Mouse (Mus musculus) kidney, embryonic 15.5 days (tissue): ENCODE measurements around the gene Zfp523. TPM values are rescaled to one million over a fixed set of nuclear protein-coding genes. Genes with fewer than 3 reads are reported as not detected.

Experiments used
- ATAC-seq: fragments of 200-750 bp; cut with Nextera tagmentation; replicated peaks from 2 replicates; pipeline ENCODE4 v1.8.0; 2017; ENCODE audit warnings: moderate TSS enrichment; ENCODE audit not compliant: low FRiP score
- H3K27ac ChIP-seq: fragments of 300-500 bp; sonication (generic); 2 replicates; pipeline ENCODE4 v1.5.1; 2015; ENCODE audit warnings: mild to moderate bottlenecking, inconsistent platforms
- H3K27me3 ChIP-seq: fragments of 300-500 bp; sonication (generic); 2 replicates; pipeline ENCODE4 v1.6.1; 2015; ENCODE audit warnings: inconsistent platforms
- H3K36me3 ChIP-seq: fragments of 300-500 bp; sonication (generic); 2 replicates; pipeline ENCODE4 v1.6.1; 2015; ENCODE audit warnings: inconsistent platforms
- H3K4me1 ChIP-seq: fragments of 300-500 bp; sonication (generic); 2 replicates; pipeline ENCODE4 v1.6.1; 2015; ENCODE audit warnings: inconsistent platforms
- H3K4me2 ChIP-seq: fragments of 300-500 bp; sonication (generic); 2 replicates; pipeline ENCODE4 v1.6.1; 2015; ENCODE audit warnings: moderate library complexity, mild to moderate bottlenecking, inconsistent platforms
- H3K4me3 ChIP-seq: fragments of 300-500 bp; sonication (generic); replicated peaks from 2 replicates; pipeline ENCODE4 v1.5.1; 2015; ENCODE audit warnings: mild to moderate bottlenecking, inconsistent platforms
- H3K9ac ChIP-seq: fragments of 300-500 bp; sonication (generic); 2 replicates; pipeline ENCODE4 v1.6.1; 2015; ENCODE audit warnings: mild to moderate bottlenecking, inconsistent platforms
- H3K9me3 ChIP-seq: fragments of 300-500 bp; sonication (generic); replicated peaks from 2 replicates; pipeline ENCODE4 v1.6.1; 2016; ENCODE audit warnings: inconsistent platforms
- WGBS: fragments of 180-500 bp; shearing (Covaris S2); methylation state at CpG from one replicate; pipeline ENCODE4 v1.1.7; 2015; ENCODE audit warnings: mixed read lengths; 5-methylcytosine and 5-hydroxymethylcytosine counted together
- polyA plus RNA-seq: library from polyadenylated mRNA; unstranded; fragments of >200 nt; fragmentation: Nextera tagmentation; extraction: Ambion mirVana; gene quantifications from 2 replicates; pipeline ENCODE4 v1.2.1, GENCODE M21; 2015

Gene Zfp523
- polyA plus RNA-seq, 1 experiment from 2014 or later: 40.1 TPM

- H3K4me1 ChIP-seq: peaks cover 8% of the 10 kb centered on the region; the same call in 1 of the 2 replicates
- no peak overlapping the region for H3K9ac ChIP-seq
- H3K4me3 ChIP-seq: no peak overlapping the region
- no peaks in the 10 kb centered on the region for H3K9me3 ChIP-seq
- H3K27ac ChIP-seq: 0 out of 2 replicates have a peak overlapping the region, but pooled peaks have one; percentile 24
- WGBS: 57% methylated on average over 18 of the region's 18 CpGs
- no peaks in the 10 kb centered on the region for H3K27me3 ChIP-seq
- no peak; the same call in 1 of the 2 replicates for ATAC-seq
- H3K4me2 ChIP-seq: no peak overlapping the region
- H3K36me3 ChIP-seq: peaks cover 94% of the 10 kb centered on the region
Measured at GRCm38 (mm10) chr17:28197646-28198045, 20.7 kb downstream of the Zfp523 start.

DNA sequence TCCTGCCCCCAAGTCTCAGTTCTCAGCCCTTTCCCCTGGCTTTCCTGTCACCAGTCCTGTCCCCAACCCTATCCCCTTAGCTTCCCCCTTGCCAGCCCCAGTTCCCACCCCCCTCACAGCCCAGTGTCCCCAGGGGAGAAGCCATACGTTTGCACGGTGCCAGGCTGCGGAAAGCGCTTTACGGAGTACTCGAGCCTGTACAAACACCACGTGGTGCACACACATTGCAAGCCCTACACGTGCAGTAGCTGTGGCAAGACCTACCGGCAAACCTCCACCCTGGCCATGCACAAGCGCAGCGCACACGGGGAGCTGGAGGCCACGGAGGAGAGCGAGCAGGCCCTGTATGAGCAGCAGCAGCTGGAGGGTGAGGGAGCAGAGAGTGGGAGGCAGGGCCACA is 25.1 kb downstream of the Zfp523 start:
- Histone ChIP-seq H3K9me3 (no peaks in the 10 kb centered on the region), H3K36me3 (peaks cover 82% of the 10 kb centered on the region), H3K27me3 (no peaks in the 10 kb centered on the region), H3K4me2 (no peak overlapping the region), H3K4me1 (peaks cover 14% of the 10 kb centered on the region), H3K9ac (no peak overlapping the region), H3K4me3 (no peak overlapping the region), H3K27ac (no peak overlapping the region)
- 81% methylated on average over 14 of the region's 14 CpGs for WGBS
- ATAC-seq: no peak

GRCm38 (mm10) chr17:28204052-28204720 is 27.3 kb downstream of the Zfp523 start:
- Histone ChIP-seq H3K9ac (no peak overlapping the region), H3K27ac (no peak overlapping the region), H3K4me1 (peaks cover 26% of the 10 kb centered on the region), H3K9me3 (no peaks in the 10 kb centered on the region), H3K36me3 (peaks cover 61% of the 10 kb centered on the region), H3K4me2 (no peak overlapping the region), H3K4me3 (no peak overlapping the region), H3K27me3 (no peaks in the 10 kb centered on the region)
- no peak for ATAC-seq
- 41% methylated on average over 14 of the region's 14 CpGs for WGBS

DNA sequence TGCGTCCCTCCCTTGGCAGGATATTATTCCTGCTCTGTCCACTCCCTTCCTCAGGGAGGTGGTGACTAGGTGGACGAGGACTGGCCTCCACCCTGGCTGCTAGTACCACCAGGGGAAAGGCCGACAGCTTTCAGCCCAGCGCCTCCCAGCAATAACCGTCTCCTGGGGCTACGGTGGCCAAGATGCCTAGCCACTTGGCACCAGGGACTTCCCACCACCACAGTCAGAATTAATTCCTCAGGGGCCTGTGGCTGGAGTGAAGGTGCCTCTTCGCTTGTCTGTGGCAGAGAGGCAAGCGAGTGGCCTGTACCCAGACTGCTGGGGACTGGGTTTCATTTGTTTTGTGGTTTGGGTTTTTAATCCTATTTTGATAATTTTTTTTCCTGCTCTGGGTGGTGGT is 28.5 kb downstream of the Zfp523 start:
- no peak overlapping the region for H3K4me3 ChIP-seq
- H3K27ac ChIP-seq: no peak overlapping the region
- no peaks in the 10 kb centered on the region for H3K9me3 ChIP-seq
- no peak overlapping the region for H3K4me2 ChIP-seq
- H3K36me3 ChIP-seq: peaks cover 50% of the 10 kb centered on the region
- peaks cover 32% of the 10 kb centered on the region for H3K4me1 ChIP-seq
- H3K27me3 ChIP-seq: no peaks in the 10 kb centered on the region
- no peak for ATAC-seq
- 84% methylated on average over 8 of the region's 8 CpGs for WGBS
- H3K9ac ChIP-seq: no peak overlapping the region

DNA sequence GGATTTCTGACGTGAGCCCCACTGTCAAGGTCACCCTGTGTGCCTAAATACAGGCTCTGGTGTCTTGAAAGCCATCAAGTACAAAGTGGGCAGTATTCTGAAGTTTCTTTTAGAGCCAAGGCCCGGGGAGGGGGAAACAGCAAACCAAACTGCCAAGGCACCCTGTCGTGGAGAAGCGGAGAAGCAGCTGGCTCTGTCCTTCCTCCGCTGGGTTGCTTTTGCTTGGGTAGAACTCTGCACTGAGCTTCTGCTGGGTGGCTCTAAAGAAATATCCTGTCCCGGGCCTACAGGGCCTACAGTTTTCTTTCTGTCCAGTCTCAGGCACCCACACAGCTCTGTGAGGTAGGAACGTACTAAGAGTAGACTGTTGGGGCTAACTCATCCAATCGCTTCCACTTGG is 30.2 kb downstream of the Zfp523 start:
- 68% methylated on average over 8 of the region's 8 CpGs for WGBS
- Histone ChIP-seq H3K4me1 (peaks cover 32% of the 10 kb centered on the region), H3K9me3 (no peaks in the 10 kb centered on the region), H3K27me3 (no peaks in the 10 kb centered on the region), H3K36me3 (peaks cover 33% of the 10 kb centered on the region), H3K27ac (peak overlapping the region; percentile 81), H3K9ac (0 out of 2 replicates have a peak overlapping the region, but pooled peaks have one; percentile 8), H3K4me2 (no peak overlapping the region), H3K4me3 (no peak overlapping the region)
- no peak; the same call in 1 of the 2 replicates for ATAC-seq

DNA sequence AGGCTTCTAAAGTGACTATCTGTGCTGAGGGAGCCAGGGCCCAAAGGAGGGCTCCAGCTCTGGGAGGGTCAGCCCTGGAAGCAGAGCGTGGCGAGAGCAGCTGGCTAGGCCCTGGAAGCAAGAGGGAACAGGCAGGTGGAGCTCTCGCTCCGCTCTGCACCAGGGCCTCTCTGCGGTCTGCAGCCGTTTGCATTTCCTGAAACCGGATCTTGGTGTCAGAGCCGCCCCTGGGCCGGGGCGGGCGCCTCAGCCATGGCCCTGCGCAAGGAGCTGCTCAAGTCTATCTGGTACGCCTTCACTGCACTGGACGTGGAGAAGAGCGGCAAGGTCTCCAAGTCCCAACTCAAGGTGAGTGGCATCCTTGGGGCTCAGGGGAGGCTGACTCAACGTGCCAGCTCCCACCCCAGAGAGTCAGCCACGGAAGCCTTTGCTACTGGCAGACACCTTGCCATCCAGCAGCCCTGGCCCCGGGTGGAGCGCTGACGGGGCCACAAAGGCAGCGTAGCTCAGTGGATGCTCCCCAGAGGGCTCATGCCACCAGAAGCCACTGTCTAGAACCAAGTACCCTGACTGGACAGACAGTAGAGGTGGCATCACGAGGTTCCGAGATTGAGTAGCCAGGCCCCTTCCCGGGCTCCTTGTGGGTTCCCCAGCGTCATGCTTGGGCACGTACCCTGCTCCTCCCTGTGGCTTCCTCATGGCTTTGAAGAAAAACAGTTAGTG is 30.8 kb downstream of the Zfp523 start, which contains the start of gene Def6:
Gene Def6 (plus strand): TSS at position 188 of the 723 bp plus-strand sequence.
- H3K4me2 ChIP-seq: peak within 1 kb of the TSS; percentile 61
- peak; percentile 91 for ATAC-seq
- peak within 1 kb of the TSS; percentile 81 for H3K27ac ChIP-seq
- H3K9ac ChIP-seq: peak within 1 kb of the TSS; percentile 40
- H3K27me3 ChIP-seq: no peaks in the 10 kb centered on the region
- peak within 1 kb of the TSS; percentile 30 for H3K4me3 ChIP-seq
- 15% methylated on average over 26 of the region's 26 CpGs for WGBS
- H3K4me1 ChIP-seq: peaks cover 32% of the 10 kb centered on the region
- H3K9me3 ChIP-seq: no peaks in the 10 kb centered on the region
- peaks cover 26% of the 10 kb centered on the region for H3K36me3 ChIP-seq

GRCm38 (mm10) chr17:28208314-28208612 is 31.3 kb downstream of the Zfp523 start:
- Histone ChIP-seq H3K4me2 (peak overlapping the region; percentile 61), H3K9ac (0 out of 2 replicates have a peak overlapping the region, but pooled peaks have one; percentile 40), H3K27me3 (no peaks in the 10 kb centered on the region), H3K9me3 (no peaks in the 10 kb centered on the region), H3K4me1 (peaks cover 32% of the 10 kb centered on the region), H3K27ac (peak overlapping the region; percentile 81; the same call in 1 of the 2 replicates), H3K4me3 (peak overlapping the region; percentile 30), H3K36me3 (peaks cover 21% of the 10 kb centered on the region)
- ATAC-seq: no peak
- 72% methylated on average over 8 of the region's 8 CpGs for WGBS

GRCm38 (mm10) chr17:28209457-28210110 is 32.7 kb downstream of the Zfp523 start:
- WGBS: 66% methylated on average over 4 of the region's 4 CpGs
- Histone ChIP-seq H3K9ac (no peak overlapping the region), H3K27me3 (no peaks in the 10 kb centered on the region), H3K4me3 (no peak overlapping the region), H3K36me3 (peaks cover 8% of the 10 kb centered on the region), H3K4me2 (no peak overlapping the region), H3K4me1 (peaks cover 32% of the 10 kb centered on the region), H3K9me3 (no peaks in the 10 kb centered on the region), H3K27ac (no peak overlapping the region)
- ATAC-seq: no peak

DNA sequence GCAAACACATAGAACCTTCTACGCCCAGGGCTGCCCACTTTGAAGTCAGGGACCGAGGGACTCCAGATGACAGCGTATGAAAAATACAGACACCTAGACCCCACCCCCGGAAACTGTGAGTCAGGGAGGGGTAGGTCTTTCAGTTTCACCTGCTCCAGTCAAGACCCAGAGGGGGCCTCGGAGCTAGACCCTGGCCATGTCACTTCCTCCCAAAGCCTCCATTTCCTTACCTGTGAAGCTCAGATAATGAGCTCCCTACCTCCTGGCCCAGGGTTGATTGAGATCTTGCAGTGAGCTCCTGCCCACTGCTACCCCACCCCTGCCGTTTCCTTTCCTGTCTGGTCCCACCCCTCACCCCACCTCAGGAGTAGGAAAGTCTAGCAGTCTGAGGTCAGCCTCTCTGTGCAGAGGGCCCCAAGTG is 35.0 kb downstream of the Zfp523 start:
- H3K9ac ChIP-seq: no peak overlapping the region
- WGBS: 61% methylated on average over 6 of the region's 6 CpGs
- no peak overlapping the region for H3K4me2 ChIP-seq
- no peak overlapping the region for H3K4me3 ChIP-seq
- H3K36me3 ChIP-seq: no peaks in the 10 kb centered on the region
- no peak overlapping the region for H3K27ac ChIP-seq
- no peak for ATAC-seq
- H3K4me1 ChIP-seq: peaks cover 27% of the 10 kb centered on the region
- no peaks in the 10 kb centered on the region for H3K9me3 ChIP-seq
- 0 out of 2 replicates have a peak, but pooled peaks cover 2% of the 10 kb centered on the region for H3K27me3 ChIP-seq

DNA sequence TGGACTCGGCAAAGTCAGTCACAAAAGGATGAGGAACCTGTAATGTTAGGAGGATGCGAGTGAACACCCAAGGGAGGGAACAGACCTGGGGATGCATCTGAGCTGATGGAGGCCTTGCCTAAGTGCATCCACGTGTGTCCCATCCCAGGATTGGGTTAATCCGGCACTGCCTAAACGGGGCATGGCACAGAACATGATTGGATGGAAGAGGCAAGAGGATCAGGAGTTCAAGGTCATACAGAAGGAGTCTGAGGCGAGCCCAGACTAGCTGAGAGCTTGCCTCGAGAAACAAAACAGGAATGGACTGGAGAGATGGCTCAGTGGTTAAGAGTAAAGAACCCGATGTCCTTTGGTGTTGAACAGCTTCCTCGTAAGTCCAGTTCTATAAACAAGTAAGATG is 35.5 kb downstream of the Zfp523 start:
- ATAC-seq: no peak
- Histone ChIP-seq H3K36me3 (no peaks in the 10 kb centered on the region), H3K9ac (no peak overlapping the region), H3K4me1 (peaks cover 22% of the 10 kb centered on the region), H3K4me2 (no peak overlapping the region), H3K27ac (no peak overlapping the region), H3K27me3 (0 out of 2 replicates have a peak, but pooled peaks cover 3% of the 10 kb centered on the region), H3K9me3 (no peaks in the 10 kb centered on the region), H3K4me3 (no peak overlapping the region)
- WGBS: 63% methylated on average over 9 of the region's 9 CpGs

DNA sequence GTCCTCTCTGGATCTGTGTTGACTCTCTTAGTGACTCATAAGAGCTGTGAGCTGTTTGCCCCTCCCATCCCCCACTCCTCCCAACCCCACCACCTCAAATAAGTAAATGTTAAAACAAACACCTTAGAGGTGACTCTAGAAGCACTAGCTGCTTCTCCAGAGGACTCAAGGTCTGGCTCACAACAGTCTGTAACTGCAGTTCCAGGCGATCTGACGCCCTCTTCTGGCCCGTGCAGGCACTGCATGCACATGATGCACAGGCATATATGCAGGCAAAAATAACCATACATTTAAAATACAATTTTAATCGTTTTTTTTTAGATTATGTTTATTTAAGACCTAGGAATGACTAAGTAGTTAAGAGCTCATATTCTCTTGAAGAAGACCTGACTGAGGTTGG is 36.3 kb downstream of the Zfp523 start:
- no peak for ATAC-seq
- Histone ChIP-seq H3K36me3 (no peaks in the 10 kb centered on the region), H3K4me2 (no peak overlapping the region), H3K4me3 (no peak overlapping the region), H3K27ac (no peak overlapping the region), H3K9me3 (no peaks in the 10 kb centered on the region), H3K27me3 (0 out of 2 replicates have a peak, but pooled peaks cover 3% of the 10 kb centered on the region), H3K9ac (no peak overlapping the region), H3K4me1 (peaks cover 23% of the 10 kb centered on the region)
- WGBS: 37% methylated on average over 4 of the region's 4 CpGs

DNA sequence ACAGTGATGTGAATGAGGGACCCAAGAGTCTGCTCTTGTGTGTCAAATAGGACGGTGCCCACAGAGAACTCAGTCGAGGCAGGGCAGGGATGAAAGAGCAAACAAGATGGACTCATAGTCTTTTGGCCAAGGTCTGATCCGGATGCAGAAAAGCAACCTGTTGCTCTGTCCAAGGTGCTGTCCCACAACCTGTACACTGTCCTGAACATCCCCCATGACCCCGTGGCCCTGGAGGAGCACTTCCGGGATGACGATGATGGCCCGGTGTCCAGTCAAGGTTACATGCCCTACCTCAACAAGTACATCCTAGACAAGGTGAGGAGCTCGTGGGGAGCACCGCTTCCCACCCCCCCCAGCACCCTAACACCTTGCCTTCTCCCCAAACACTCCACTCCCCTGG is 39.9 kb downstream of the Zfp523 start:
- no peak overlapping the region for H3K27ac ChIP-seq

More for the DNA sequence above, 39.9 kb downstream of the Zfp523 start:
- Histone ChIP-seq H3K27me3 (0 out of 2 replicates have a peak, but pooled peaks cover 3% of the 10 kb centered on the region), H3K9ac (no peak overlapping the region), H3K4me2 (no peak overlapping the region), H3K4me3 (no peak overlapping the region), H3K36me3 (no peaks in the 10 kb centered on the region), H3K9me3 (no peaks in the 10 kb centered on the region), H3K4me1 (peaks cover 14% of the 10 kb centered on the region)
- no peak for ATAC-seq
- WGBS: 86% methylated on average over 9 of the region's 9 CpGs
